Mouse (Mus musculus): ENCODE data around the gene A930033H14Rik. TPM values are rescaled to one million over a fixed set of nuclear protein-coding genes. Genes with fewer than 3 reads are reported as not detected.

A930033H14Rik gene
- polyA plus RNA-seq, 1 experiment from 2014 or later = 1.2 TPM

GRCm38 (mm10) chr10:69207481-69207880 lies 5.4 kb downstream of the A930033H14Rik start:
- no peak overlapping the region for H3K4me3 ChIP-seq (ENCODE audit: low read depth, low read length)
- ATAC-seq (ENCODE audit: low FRiP score, low TSS enrichment) (no peak), DNase-seq (ENCODE audit: low spot score) (no peak)
- H3K27me3 ChIP-seq (ENCODE audit: control insufficient read depth, insufficient read depth, low read length) = no peaks in the 10 kb centered on the region
- H3K4me2 ChIP-seq (replicated peaks; ENCODE audit: low read depth) = no peak overlapping the region
- H3K36me3 ChIP-seq (ENCODE audit: control insufficient read depth, insufficient read depth, low read length) = no peaks in the 10 kb centered on the region
- no peak overlapping the region for H3K9ac ChIP-seq (ENCODE audit: low read length)
- TF ChIP-seq CTCF (IDR thresholded peaks at IDR 0.05; ENCODE audit: low read depth) = no peak
- TF ChIP-seq EP300 (optimal IDR thresholded peaks at IDR 0.05) = no peak
- H3K9me3 ChIP-seq (ENCODE audit: control insufficient read depth, low read length) = no peaks in the 10 kb centered on the region
- WGBS = 81% methylated on average over 7 of the region's 7 CpGs
- H3K4me1 ChIP-seq (replicated peaks; ENCODE audit: control insufficient read depth, insufficient read depth) = no peaks in the 10 kb centered on the region
- no peak overlapping the region for H3K27ac ChIP-seq (replicated peaks)

DNA sequence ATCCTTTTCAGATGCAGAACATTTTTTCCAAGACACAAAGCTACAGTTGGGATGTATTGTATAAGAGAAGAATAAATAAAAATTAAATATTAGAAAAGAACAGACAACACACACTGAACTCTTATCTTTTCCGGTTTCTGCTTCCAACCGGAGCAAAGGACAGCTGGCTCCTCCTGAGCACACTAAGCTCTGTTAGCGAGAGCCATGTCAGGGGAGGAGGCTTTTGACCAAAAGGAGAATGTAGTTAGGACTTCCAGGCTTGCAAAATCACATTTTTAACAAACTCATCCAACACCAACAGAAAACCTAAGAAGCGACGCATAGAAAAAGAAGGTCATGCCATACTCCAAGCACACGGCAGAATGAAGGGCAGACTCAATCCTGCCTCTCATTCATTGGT lies 6.8 kb downstream of the A930033H14Rik start:
- 74% methylated on average over 6 of the region's 6 CpGs for WGBS
- DNase-seq (ENCODE audit: low spot score) (no peak), ATAC-seq (ENCODE audit: low FRiP score, low TSS enrichment) (no peak)
- Histone ChIP-seq H3K9me3 (ENCODE audit: control insufficient read depth, low read length) (no peaks in the 10 kb centered on the region), H3K27me3 (ENCODE audit: control insufficient read depth, insufficient read depth, low read length) (no peaks in the 10 kb centered on the region), H3K36me3 (ENCODE audit: control insufficient read depth, insufficient read depth, low read length) (no peaks in the 10 kb centered on the region), H3K27ac (replicated peaks) (no peak overlapping the region), H3K9ac (ENCODE audit: low read length) (no peak overlapping the region), H3K4me2 (replicated peaks; ENCODE audit: low read depth) (no peak overlapping the region), H3K4me1 (replicated peaks; ENCODE audit: control insufficient read depth, insufficient read depth) (no peaks in the 10 kb centered on the region), H3K4me3 (ENCODE audit: low read depth, low read length) (no peak overlapping the region)
- TF ChIP-seq CTCF (IDR thresholded peaks at IDR 0.05; ENCODE audit: low read depth) (no peak), EP300 (optimal IDR thresholded peaks at IDR 0.05) (no peak)

- H3K9me3 ChIP-seq (ENCODE audit: control insufficient read depth, low read length) = no peaks in the 10 kb centered on the region
- 39% methylated on average over 8 of the region's 8 CpGs for WGBS
- H3K4me3 ChIP-seq (ENCODE audit: low read depth, low read length) = no peak overlapping the region
- no peak for DNase-seq (ENCODE audit: low spot score)
- H3K36me3 ChIP-seq (ENCODE audit: control insufficient read depth, insufficient read depth, low read length) = no peaks in the 10 kb centered on the region
- H3K9ac ChIP-seq (ENCODE audit: low read length) = no peak overlapping the region
- H3K4me2 ChIP-seq (replicated peaks; ENCODE audit: low read depth) = no peak overlapping the region
- no peaks in the 10 kb centered on the region for H3K4me1 ChIP-seq (replicated peaks; ENCODE audit: control insufficient read depth, insufficient read depth)
- TF ChIP-seq EP300 (optimal IDR thresholded peaks at IDR 0.05) = no peak
- TF ChIP-seq CTCF (IDR thresholded peaks at IDR 0.05; ENCODE audit: low read depth) = no peak
- no peak for ATAC-seq (ENCODE audit: low FRiP score, low TSS enrichment)
- no peak overlapping the region for H3K27ac ChIP-seq (replicated peaks)
- H3K27me3 ChIP-seq (ENCODE audit: control insufficient read depth, insufficient read depth, low read length) = no peaks in the 10 kb centered on the region
These were observed 8.1 kb downstream of the A930033H14Rik start for GRCm38 (mm10) chr10:69204677-69205400.

DNA sequence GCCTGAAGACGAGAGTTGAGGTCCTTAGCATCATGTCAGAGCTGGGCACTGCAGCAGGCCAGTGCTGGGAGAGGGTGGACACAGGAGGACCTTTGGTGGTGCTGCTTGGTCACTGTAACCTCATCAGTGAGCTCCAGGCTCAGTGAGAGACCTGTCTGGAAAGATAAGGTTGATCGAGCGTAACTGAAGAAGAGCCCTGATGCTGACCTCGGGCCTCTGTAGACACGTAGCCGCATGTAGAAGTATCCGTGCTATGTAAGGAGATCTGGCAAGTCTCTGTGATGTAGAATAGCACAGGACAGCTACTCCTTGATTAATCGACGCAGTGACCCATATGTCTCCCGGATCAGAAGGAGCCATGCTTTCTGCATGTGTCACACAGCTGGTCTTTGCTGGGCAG lies 19.2 kb downstream of the A930033H14Rik start:
- H3K9me3 ChIP-seq (ENCODE audit: control insufficient read depth, low read length) = no peaks in the 10 kb centered on the region
- no peaks in the 10 kb centered on the region; the same call in 1 of the 2 replicates for H3K4me1 ChIP-seq (replicated peaks; ENCODE audit: control insufficient read depth, insufficient read depth)
- no peak overlapping the region for H3K9ac ChIP-seq (ENCODE audit: low read length)
- H3K27ac ChIP-seq (replicated peaks) = no peak overlapping the region
- H3K4me2 ChIP-seq (replicated peaks; ENCODE audit: low read depth) = no peak overlapping the region
- TF ChIP-seq CTCF (IDR thresholded peaks at IDR 0.05; ENCODE audit: low read depth) (no peak), EP300 (optimal IDR thresholded peaks at IDR 0.05) (no peak)
- no peaks in the 10 kb centered on the region for H3K36me3 ChIP-seq (ENCODE audit: control insufficient read depth, insufficient read depth, low read length)
- no peak overlapping the region for H3K4me3 ChIP-seq (ENCODE audit: low read depth, low read length)
- ATAC-seq (ENCODE audit: low FRiP score, low TSS enrichment) (no peak), DNase-seq (ENCODE audit: low spot score) (no peak)
- H3K27me3 ChIP-seq (ENCODE audit: control insufficient read depth, insufficient read depth, low read length) = no peaks in the 10 kb centered on the region
- 90% methylated on average over 10 of the region's 10 CpGs for WGBS

- ATAC-seq (ENCODE audit: low FRiP score, low TSS enrichment) (no peak), DNase-seq (ENCODE audit: low spot score) (no peak)
- Histone ChIP-seq H3K9me3 (ENCODE audit: control insufficient read depth, low read length) (no peaks in the 10 kb centered on the region), H3K27ac (replicated peaks) (no peak overlapping the region), H3K27me3 (ENCODE audit: control insufficient read depth, insufficient read depth, low read length) (no peaks in the 10 kb centered on the region), H3K4me3 (ENCODE audit: low read depth, low read length) (no peak overlapping the region), H3K9ac (ENCODE audit: low read length) (no peak overlapping the region), H3K4me2 (replicated peaks; ENCODE audit: low read depth) (no peak overlapping the region), H3K36me3 (ENCODE audit: control insufficient read depth, insufficient read depth, low read length) (no peaks in the 10 kb centered on the region), H3K4me1 (replicated peaks; ENCODE audit: control insufficient read depth, insufficient read depth) (no peaks in the 10 kb centered on the region; the same call in 1 of the 2 replicates)
- TF ChIP-seq EP300 (optimal IDR thresholded peaks at IDR 0.05) (no peak), CTCF (IDR thresholded peaks at IDR 0.05; ENCODE audit: low read depth) (no peak)
- 82% methylated on average over 5 of the region's 5 CpGs for WGBS
These were observed 20.6 kb downstream of the A930033H14Rik start for GRCm38 (mm10) chr10:69192266-69192665.

DNA sequence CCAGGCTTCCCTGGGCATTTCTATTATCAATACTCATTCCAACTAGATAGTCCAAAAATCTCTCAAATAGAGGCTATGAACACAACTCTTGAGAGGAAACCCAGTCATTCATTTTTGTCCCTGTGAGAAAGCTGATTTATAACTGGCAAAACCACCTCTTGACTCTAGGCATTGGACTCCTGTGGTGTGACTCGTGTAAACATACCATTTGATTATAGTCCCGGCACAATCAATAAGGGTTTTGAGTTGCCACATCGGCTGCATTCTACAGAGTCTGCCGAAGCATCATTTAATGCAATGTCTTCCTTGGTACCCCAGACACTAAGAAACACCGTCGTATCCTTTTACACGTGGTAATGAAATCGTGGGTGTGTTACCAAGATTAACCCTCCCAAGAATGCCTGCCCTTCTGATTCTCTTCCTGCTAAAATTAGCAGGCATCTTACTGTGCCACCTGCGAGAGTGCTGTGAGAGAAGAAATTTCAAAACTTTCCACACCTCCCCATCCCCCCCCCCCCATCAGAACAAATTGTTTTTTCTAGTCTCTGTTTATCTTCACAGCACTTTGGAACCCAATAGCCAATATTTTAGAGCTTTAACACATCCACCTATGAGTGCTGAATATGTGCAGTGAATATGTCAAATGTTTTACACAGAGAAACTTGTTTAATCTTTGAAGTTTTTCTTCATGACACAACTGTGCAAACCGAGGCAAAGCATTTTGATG lies 22.3 kb downstream of the A930033H14Rik start:
- 56% methylated on average over 10 of the region's 10 CpGs for WGBS
- no peaks in the 10 kb centered on the region for H3K36me3 ChIP-seq (ENCODE audit: control insufficient read depth, insufficient read depth, low read length)
- H3K27ac ChIP-seq (replicated peaks) = no peak overlapping the region
- ATAC-seq (ENCODE audit: low FRiP score, low TSS enrichment) = no peak
- no peaks in the 10 kb centered on the region for H3K9me3 ChIP-seq (ENCODE audit: control insufficient read depth, low read length)
- H3K4me1 ChIP-seq (replicated peaks; ENCODE audit: control insufficient read depth, insufficient read depth) = no peaks in the 10 kb centered on the region; the same call in 1 of the 2 replicates
- no peak overlapping the region for H3K9ac ChIP-seq (ENCODE audit: low read length)
- no peaks in the 10 kb centered on the region for H3K27me3 ChIP-seq (ENCODE audit: control insufficient read depth, insufficient read depth, low read length)
- TF ChIP-seq EP300 (optimal IDR thresholded peaks at IDR 0.05) = no peak
- DNase-seq (ENCODE audit: low spot score) = no peak
- H3K4me3 ChIP-seq (ENCODE audit: low read depth, low read length) = no peak overlapping the region
- no peak overlapping the region for H3K4me2 ChIP-seq (replicated peaks; ENCODE audit: low read depth)

Data from stomach, postnatal 0 days (tissue).